Mouse (Mus musculus): ENCODE data around the gene Dmp1.

DNA sequence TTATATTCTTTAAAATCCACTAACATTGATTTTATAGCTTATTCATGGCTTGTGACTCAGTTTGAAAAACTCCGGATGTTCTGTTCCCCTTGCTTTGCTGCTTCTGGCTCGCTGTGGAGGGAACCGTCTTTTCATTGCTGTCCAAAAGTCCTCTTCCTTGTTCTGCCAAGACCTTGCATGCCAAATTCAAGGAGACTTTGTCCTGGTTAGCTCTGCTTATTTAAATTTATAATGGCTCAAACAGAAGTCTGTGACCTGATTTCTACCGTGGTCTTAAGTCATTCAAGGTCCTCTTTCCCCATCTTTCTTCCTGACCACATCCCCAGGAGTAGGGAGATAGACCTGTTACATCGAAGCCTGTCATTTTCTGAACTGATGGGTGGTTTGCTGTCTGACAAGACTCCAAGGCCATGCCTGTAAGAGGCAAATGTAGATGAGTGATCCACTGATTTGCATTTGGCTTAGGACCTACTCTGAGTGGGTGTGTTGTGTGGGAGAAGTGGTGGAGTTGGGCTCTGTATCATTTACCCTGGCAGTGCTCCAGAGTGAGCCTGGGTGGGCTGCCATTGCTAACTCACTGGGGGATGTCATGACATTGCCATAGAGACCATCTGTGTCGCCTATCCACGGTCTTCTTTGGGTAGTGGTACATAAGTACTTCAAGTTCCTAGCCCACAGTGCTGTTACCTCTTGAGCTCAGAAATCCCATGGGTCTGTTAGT is 43.9 kb upstream of the Dmp1 start:
- TF ChIP-seq CTCF (IDR thresholded peaks at IDR 0.05; ENCODE audit: borderline replicate concordance, extremely low read depth, insufficient read depth, insufficient read length) (no peak), POLR2A (IDR thresholded peaks at IDR 0.05; ENCODE audit: borderline replicate concordance, extremely low read depth, insufficient read depth, insufficient read length, poor library complexity, severe bottlenecking) (no peak)

Measured in brain, embryonic 14.5 days (tissue).